Mouse (Mus musculus) forebrain, embryonic 11.5 days (tissue): ENCODE measurements at regions not wholly inside any gene's neighbourhood (a gene's known extent, or its start where the extent isn't known, plus 50 kb on each side); places are given as distances from the start of the nearest gene placed in this dataset.

Source experiments
- ATAC-seq: fragments of 200-750 bp; cut with Nextera tagmentation; replicated peaks from 2 replicates; pipeline ENCODE4 v1.8.0; 2017; ENCODE audit warnings: moderate TSS enrichment; ENCODE audit not compliant: low FRiP score
- DNase-seq: peaks from one replicate; pipeline ENCODE4 v3.0.0-alpha.2; 2017; ENCODE audit warnings: low spot score
- H3K27ac ChIP-seq: fragments of 300-500 bp; sonication (generic); 2 replicates; pipeline ENCODE4 v1.5.1; 2014; ENCODE audit warnings: low read depth, low read length
- H3K27me3 ChIP-seq: fragments of 300-500 bp; sonication (generic); 2 replicates; pipeline ENCODE4 v1.6.1; 2014; ENCODE audit warnings: mild to moderate bottlenecking, low read length, mixed read lengths; ENCODE audit not compliant: control insufficient read depth, insufficient read depth
- H3K36me3 ChIP-seq: fragments of 300-500 bp; sonication (generic); 2 replicates; pipeline ENCODE4 v1.6.1; 2014; ENCODE audit warnings: mild to moderate bottlenecking, low read length, moderate library complexity, mixed read lengths; ENCODE audit not compliant: control insufficient read depth, insufficient read depth
- H3K4me1 ChIP-seq: fragments of 300-500 bp; sonication (generic); replicated peaks from 2 replicates; pipeline ENCODE4 v1.6.1; 2014; ENCODE audit warnings: low read length, mixed read lengths; ENCODE audit not compliant: control insufficient read depth, insufficient read depth
- H3K4me2 ChIP-seq: fragments of 300-500 bp; sonication (generic); 2 replicates; pipeline ENCODE4 v1.6.1; 2014; ENCODE audit warnings: low read depth, mild to moderate bottlenecking, low read length, moderate library complexity, mixed read lengths; ENCODE audit not compliant: severe bottlenecking
- H3K4me3 ChIP-seq: fragments of 300-500 bp; sonication (generic); 2 replicates; pipeline ENCODE4 v1.5.1; 2014; ENCODE audit warnings: low read depth, low read length
- H3K9ac ChIP-seq: fragments of 300-500 bp; sonication (generic); 2 replicates; pipeline ENCODE4 v1.6.1; 2014; ENCODE audit warnings: low read length
- H3K9me3 ChIP-seq: fragments of 300-500 bp; sonication (generic); 2 replicates; pipeline ENCODE4 v1.6.1; 2016; ENCODE audit warnings: low read length, mixed read lengths; ENCODE audit not compliant: control insufficient read depth
- WGBS: fragments of 180-500 bp; shearing (Covaris S2); extraction: QIAGEN DNeasy Blood & Tissue Kit; methylation state at CpG from one replicate; pipeline ENCODE4 v1.1.7; 2014; 5-methylcytosine and 5-hydroxymethylcytosine counted together

DNA sequence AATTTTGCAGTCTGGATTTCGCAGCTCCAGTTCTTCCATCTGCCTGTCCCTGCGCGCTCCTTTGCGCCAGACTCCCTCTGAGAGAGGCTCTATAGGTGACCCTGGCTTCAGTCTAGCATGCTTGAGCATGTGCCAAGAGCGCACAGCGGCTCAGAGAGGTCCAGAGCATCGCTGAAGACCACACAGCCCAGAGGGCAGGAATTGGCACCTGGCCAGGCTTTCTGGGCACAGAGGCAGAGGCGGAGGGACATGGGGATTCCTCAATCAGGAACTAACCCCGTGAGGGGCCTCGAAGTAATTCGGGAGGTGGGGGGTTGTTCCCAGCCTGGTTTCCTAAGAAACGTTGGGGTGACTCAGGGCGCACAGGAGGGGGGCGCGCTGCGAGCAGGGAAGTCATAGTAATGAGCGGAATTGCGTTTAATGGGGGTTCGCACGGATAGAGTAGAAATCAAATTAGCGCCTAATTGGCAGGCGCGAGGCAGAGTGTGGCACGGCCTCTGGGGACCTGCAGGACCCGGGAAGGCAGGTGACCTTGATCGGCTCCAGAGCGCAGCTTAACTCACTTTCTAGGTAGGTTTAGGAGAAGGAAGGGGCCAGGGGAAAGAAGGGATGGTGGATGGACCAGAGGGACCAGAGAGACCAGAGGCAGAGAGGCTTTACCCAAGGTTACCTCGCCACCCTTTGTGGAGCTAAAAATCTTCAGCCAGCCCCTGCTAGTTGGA is 151.1 kb downstream of the 2410131K14Rik start:
- H3K9ac ChIP-seq, result no peak overlapping the region
- 9% methylated on average over 28 of the region's 28 CpGs for WGBS
- H3K4me3 ChIP-seq, result no peak overlapping the region
- H3K4me1 ChIP-seq, result peaks cover 5% of the 10 kb centered on the region; the same call in 1 of the 2 replicates
- ATAC-seq, result peak; percentile 53; the same call in 1 of the 2 replicates
- no peaks in the 10 kb centered on the region for H3K9me3 ChIP-seq
- DNase-seq, result peak; percentile 81
- H3K27me3 ChIP-seq, result no peaks in the 10 kb centered on the region
- no peaks in the 10 kb centered on the region for H3K36me3 ChIP-seq
- H3K4me2 ChIP-seq, result peak overlapping the region; percentile 26
- no peak overlapping the region for H3K27ac ChIP-seq

DNA sequence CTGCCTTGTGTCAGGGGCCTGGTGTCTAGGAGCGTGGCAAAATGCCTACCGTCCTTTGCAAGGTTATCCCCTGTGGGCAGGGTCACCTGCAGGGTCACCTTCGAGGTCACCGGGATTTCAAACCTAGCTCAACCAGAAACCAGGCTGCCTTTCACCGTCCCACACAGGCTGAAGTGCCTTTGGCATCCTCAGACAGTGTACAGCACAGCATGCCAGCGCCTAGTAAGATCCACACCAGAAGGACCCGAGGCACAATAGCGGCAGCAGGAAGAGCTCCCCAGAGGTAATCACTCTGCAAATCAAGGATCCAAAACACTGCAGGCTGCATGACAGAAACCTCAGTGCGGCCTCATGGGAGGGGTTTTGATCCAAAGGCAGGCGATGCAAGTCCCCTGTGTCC is 155.9 kb downstream of the 2410131K14Rik start:
- Histone ChIP-seq H3K9me3 (no peaks in the 10 kb centered on the region; the same call in 1 of the 2 replicates), H3K4me3 (no peak overlapping the region), H3K36me3 (no peaks in the 10 kb centered on the region), H3K4me1 (peaks cover 4% of the 10 kb centered on the region; the same call in 1 of the 2 replicates), H3K9ac (no peak overlapping the region), H3K27ac (no peak overlapping the region), H3K27me3 (no peaks in the 10 kb centered on the region), H3K4me2 (no peak overlapping the region)
- ATAC-seq (no peak), DNase-seq (no peak)
- WGBS, result 56% methylated on average over 10 of the region's 10 CpGs

DNA sequence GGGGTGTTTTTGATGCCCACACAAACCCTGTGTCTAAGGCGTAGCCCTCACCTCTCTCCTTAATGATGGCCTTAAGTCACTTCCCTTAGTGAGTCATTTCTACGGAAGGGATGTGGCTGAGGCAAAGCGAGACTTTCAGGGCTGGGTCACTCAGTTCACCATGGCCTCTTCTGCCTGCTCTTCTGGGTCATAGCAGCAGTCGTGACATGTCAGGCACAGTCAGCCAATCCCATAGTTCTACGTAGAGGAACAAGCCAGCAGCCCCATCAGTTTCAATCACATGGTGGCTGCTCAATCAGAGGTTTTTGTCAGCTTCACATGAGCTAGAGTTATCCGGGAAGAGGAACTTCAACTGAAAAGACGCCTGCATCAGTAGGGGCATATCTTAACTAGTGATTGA is 156.1 kb upstream of the Med13l start:
- Histone ChIP-seq H3K4me1 (0 out of 2 replicates have a peak, but pooled peaks cover 2% of the 10 kb centered on the region), H3K27me3 (no peaks in the 10 kb centered on the region), H3K36me3 (no peaks in the 10 kb centered on the region), H3K27ac (no peak overlapping the region), H3K4me3 (no peak overlapping the region), H3K9me3 (no peaks in the 10 kb centered on the region; the same call in 1 of the 2 replicates), H3K9ac (no peak overlapping the region), H3K4me2 (no peak overlapping the region)
- WGBS, result 81% methylated on average over 7 of the region's 7 CpGs
- no peak for ATAC-seq
- no peak for DNase-seq

DNA sequence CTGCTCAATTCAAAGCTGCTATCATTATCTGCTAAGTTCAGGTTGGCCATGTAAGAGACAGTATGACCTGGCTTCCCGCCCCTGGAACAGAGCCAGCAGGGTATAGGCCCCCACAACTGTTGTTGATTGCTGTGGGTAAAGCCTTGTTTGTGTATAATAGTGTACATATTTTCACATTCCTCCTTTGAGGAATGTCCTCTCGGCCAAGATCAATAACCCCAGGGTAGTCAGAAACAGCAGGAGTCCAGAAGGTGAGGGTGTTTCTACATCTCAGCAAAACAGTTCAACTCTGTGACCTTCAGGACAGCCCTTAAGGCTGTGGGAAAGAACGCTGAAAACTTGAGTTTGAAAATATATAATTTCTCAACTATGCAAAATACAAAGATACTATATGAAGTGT is 155.1 kb upstream of the Med13l start:
- H3K36me3 ChIP-seq, result no peaks in the 10 kb centered on the region
- whole genome bisulfite sequencing, result 84% methylated on average over 3 of the region's 3 CpGs

DNA sequence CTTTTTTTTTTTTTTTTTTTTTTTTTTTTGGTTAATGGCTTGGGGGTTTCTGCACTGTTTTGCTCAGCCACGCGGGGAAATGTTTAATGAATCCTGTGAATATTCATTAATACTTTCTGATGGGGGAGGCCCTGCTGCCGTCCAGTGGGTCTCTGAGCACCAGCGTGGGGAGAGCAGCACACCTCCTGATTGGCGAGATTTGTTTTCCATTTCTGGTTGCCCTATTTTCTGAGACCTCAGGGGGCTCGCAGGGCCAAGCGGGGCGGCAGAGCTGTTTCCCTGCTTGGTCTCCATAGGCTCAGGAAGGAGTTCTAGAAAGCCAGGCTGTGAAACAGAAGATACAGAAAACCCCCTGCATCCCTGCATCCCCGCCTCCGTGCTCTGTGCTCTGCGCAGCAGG is 153.0 kb upstream of the Med13l start:
- Histone ChIP-seq H3K4me1 (0 out of 2 replicates have a peak, but pooled peaks cover 2% of the 10 kb centered on the region), H3K27me3 (no peaks in the 10 kb centered on the region), H3K9ac (no peak overlapping the region), H3K9me3 (no peaks in the 10 kb centered on the region; the same call in 1 of the 2 replicates), H3K4me2 (no peak overlapping the region), H3K27ac (no peak overlapping the region), H3K4me3 (no peak overlapping the region), H3K36me3 (no peaks in the 10 kb centered on the region)
- ATAC-seq (no peak), DNase-seq (no peak)
- 42% methylated on average over 11 of the region's 11 CpGs for WGBS

More for the DNA sequence above, 155.1 kb upstream of the Med13l start:
- no peak for DNase-seq
- H3K9ac ChIP-seq, result no peak overlapping the region
- no peak overlapping the region for H3K27ac ChIP-seq
- no peak for ATAC-seq
- no peaks in the 10 kb centered on the region; the same call in 1 of the 2 replicates for H3K9me3 ChIP-seq
- no peak overlapping the region for H3K4me2 ChIP-seq
- H3K4me1 ChIP-seq, result 0 out of 2 replicates have a peak, but pooled peaks cover 2% of the 10 kb centered on the region
- H3K27me3 ChIP-seq, result no peaks in the 10 kb centered on the region
- H3K4me3 ChIP-seq, result no peak overlapping the region

DNA sequence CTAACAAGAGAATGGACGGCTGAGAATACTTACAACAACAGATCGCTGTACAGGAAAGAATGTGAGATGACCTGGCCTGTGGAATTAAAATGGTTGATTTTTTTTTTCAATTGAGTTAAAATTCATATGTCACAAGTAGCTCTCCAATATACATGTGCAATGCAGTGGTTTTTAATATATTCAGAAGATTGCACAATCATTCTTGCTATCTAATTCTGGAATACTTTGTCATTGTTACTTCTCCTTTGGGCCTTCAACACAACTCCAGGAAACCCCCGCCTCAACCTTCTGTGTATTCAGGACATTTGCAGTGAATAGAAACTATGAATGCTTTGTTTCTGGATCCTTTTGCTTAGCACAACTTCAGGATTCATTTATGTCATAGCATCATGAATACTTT is 152.5 kb upstream of the Med13l start:
- H3K36me3 ChIP-seq, result no peaks in the 10 kb centered on the region
- DNase-seq (no peak), ATAC-seq (no peak)
- no peak overlapping the region for H3K9ac ChIP-seq
- 0 out of 2 replicates have a peak, but pooled peaks cover 2% of the 10 kb centered on the region for H3K4me1 ChIP-seq
- H3K4me3 ChIP-seq, result no peak overlapping the region
- no peak overlapping the region for H3K27ac ChIP-seq
- no peaks in the 10 kb centered on the region for H3K27me3 ChIP-seq
- WGBS, result 62% methylated on average over 3 of the region's 3 CpGs
- H3K9me3 ChIP-seq, result no peaks in the 10 kb centered on the region; the same call in 1 of the 2 replicates
- no peak overlapping the region for H3K4me2 ChIP-seq

DNA sequence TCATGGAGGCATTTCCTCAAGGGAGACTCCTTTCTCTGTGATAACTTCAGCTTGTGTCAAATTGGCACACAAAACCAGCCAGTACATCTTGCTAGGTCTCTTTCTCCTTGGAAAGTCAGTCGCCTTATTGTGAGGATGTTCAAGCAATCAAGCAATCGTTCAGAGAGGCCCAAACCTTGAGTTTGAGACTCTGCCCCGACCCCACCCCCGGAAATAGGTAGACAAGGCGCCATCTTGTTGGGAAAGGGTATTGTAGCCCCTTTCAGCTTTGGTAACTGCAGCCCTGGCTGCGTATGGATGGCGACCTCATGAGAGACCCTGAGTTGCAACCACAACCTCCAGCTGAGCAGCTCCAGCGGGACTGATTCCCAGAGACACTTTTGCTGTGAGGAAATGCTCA is 151.7 kb upstream of the Med13l start:
- Histone ChIP-seq H3K9me3 (no peaks in the 10 kb centered on the region; the same call in 1 of the 2 replicates), H3K4me3 (no peak overlapping the region), H3K9ac (no peak overlapping the region), H3K4me1 (peaks cover 5% of the 10 kb centered on the region; the same call in 1 of the 2 replicates), H3K4me2 (no peak overlapping the region), H3K27me3 (no peaks in the 10 kb centered on the region), H3K27ac (no peak overlapping the region), H3K36me3 (no peaks in the 10 kb centered on the region)
- no peak for DNase-seq
- no peak for ATAC-seq
- WGBS, result 85% methylated on average over 8 of the region's 8 CpGs

DNA sequence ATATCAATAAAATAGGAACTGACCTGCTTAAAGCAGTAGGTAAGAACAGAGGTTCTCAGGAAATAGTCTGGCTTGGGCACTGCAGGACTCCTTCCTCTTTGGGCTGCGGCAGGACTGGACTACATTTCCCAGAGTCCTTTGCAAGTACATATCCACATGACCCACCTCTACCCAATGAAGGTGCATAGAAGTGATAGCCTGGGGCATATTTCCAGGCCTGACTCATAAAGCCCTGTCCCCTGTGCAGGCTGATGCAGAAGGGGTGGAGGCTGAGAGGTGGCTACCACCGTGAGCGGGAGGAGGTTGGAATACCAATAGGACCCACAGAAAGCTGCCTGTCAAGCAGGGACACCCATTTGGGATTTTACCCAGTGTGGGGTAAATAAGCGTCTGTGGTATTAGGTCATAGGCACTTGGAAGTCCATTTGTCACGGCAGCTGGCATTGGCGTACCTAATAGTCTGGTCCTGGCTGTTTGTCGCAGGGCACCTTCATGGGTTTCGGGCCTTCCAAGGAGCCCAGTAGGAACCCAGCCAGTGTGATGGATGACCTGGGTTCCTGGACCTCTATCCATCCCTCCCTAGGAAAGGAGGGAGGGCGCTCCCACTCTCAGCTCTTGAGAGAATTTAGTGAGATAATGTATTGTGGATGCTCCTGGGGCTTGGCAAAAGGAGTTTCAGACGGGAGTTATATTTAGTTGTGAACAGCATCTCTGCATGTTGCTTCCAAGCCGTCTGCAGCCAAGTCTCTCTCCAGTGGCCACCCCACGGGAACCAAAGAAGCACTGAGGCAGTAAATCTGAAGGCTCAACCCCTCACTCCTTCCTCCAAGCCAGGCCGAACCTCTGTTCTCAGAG is 146.8 kb upstream of the Med13l start:
- peak; percentile 88 for ATAC-seq
- peak; percentile 72 for DNase-seq
- Histone ChIP-seq H3K4me2 (no peak overlapping the region), H3K36me3 (no peaks in the 10 kb centered on the region), H3K9me3 (no peaks in the 10 kb centered on the region), H3K9ac (no peak overlapping the region), H3K27ac (no peak overlapping the region), H3K4me1 (peaks cover 4% of the 10 kb centered on the region; the same call in 1 of the 2 replicates), H3K4me3 (no peak overlapping the region), H3K27me3 (no peaks in the 10 kb centered on the region)
- 63% methylated on average over 13 of the region's 13 CpGs for WGBS
